Mouse (Mus musculus) CH12.LX (cell line): ENCODE results near the gene Ntn3.

Experiments used
- CTCF ChIP-seq, 2 experiments: IDR thresholded peaks in 1 of 2; conservative IDR thresholded peaks in 1 of 2; 2 replicates each; pipeline ENCODE4 v1.5.1; 2011 to 2012; ENCODE audit warnings: low read depth in 2 of 2, low read length in 2 of 2, improper control_type of control experiment in 1 of 2, inconsistent platforms in 1 of 2, mild to moderate bottlenecking in 1 of 2, moderate library complexity in 1 of 2
- JUN ChIP-seq: IDR thresholded peaks from 2 replicates; pipeline ENCODE4 v1.6.1; 2011; ENCODE audit warnings: low read depth, mild to moderate bottlenecking, low read length, improper control_type of control experiment, moderate library complexity; ENCODE audit not compliant: insufficient read depth
- PAX5 ChIP-seq: IDR thresholded peaks from 2 replicates; pipeline ENCODE4 v1.6.1; 2012; ENCODE audit warnings: low read length, inconsistent platforms, mixed read lengths
- POLR2A ChIP-seq: IDR thresholded peaks from 2 replicates; pipeline ENCODE4 v1.6.1; 2011; ENCODE audit warnings: low read depth, mild to moderate bottlenecking, improper control_type of control experiment, low read length
- RCOR1 ChIP-seq: conservative IDR thresholded peaks from 2 replicates; pipeline ENCODE4 v1.6.1; 2012; ENCODE audit warnings: low read depth, mild to moderate bottlenecking, inconsistent platforms, low read length, improper control_type of control experiment
- TCF12 ChIP-seq: IDR thresholded peaks from 2 replicates; pipeline ENCODE4 v1.6.1; 2014; ENCODE audit warnings: low read depth, mild to moderate bottlenecking, inconsistent platforms, low read length, improper control_type of control experiment
- USF1 ChIP-seq: IDR thresholded peaks from 2 replicates; pipeline ENCODE4 v1.6.1; 2014; ENCODE audit warnings: low read depth, mild to moderate bottlenecking, inconsistent platforms, low read length, improper control_type of control experiment
- USF2 ChIP-seq: conservative IDR thresholded peaks from 2 replicates; pipeline ENCODE4 v1.6.1; 2011; ENCODE audit warnings: low read depth, low read length, improper control_type of control experiment
- ZMIZ1 ChIP-seq: IDR thresholded peaks from 2 replicates; pipeline ENCODE4 v1.6.1; 2012; ENCODE audit warnings: low read depth, mild to moderate bottlenecking, inconsistent platforms, low read length, improper control_type of control experiment

- TF ChIP-seq PAX5 = no peak
- TF ChIP-seq RCOR1 = no peak
- no peak for TF ChIP-seq TCF12
- no peak for TF ChIP-seq USF1
- TF ChIP-seq CTCF (conservative IDR thresholded peaks at IDR 0.05 in 1 of 2, IDR thresholded peaks at IDR 0.05 in 1 of 2; ENCODE audit: low read depth in 2 of 2, low read length in 2 of 2) = no peak
- no peak for TF ChIP-seq POLR2A
- no peak for TF ChIP-seq ZMIZ1
- TF ChIP-seq USF2 = no peak
- TF ChIP-seq JUN = no peak
These were observed 16.1 kb downstream of the Ntn3 start for GRCm38 (mm10) chr17:24193268-24193667.
